Mouse (Mus musculus) layer of hippocampus, adult 9-10 months (tissue): ENCODE results near the gene Zbtb24.

ENCODE experiments used
- DNase-seq: peaks from one replicate; pipeline ENCODE4 v3.0.0; 2022; ENCODE audit warnings: low spot score

The Zbtb24 gene

DNA sequence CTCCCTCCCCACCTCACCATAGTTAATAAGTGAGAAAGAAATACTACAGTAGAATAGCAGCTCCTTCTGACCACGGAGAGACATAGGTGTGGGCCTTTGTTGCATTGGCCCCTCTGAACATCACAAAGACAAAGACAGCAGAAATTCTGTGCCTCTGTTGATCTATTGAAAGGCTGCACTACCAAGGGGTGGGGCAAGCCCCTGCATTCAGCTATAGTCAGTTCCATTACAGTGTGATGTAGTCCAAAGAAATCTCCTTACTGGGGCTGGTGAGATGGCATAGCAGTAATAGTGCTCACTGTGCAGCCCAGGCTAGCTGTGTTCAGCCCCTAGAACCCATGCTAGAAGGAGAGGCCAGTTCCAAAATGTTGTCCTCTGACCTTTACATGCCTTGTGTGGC is 54.8 kb downstream of the Zbtb24 start:
- DNase-seq, result no peak

DNA sequence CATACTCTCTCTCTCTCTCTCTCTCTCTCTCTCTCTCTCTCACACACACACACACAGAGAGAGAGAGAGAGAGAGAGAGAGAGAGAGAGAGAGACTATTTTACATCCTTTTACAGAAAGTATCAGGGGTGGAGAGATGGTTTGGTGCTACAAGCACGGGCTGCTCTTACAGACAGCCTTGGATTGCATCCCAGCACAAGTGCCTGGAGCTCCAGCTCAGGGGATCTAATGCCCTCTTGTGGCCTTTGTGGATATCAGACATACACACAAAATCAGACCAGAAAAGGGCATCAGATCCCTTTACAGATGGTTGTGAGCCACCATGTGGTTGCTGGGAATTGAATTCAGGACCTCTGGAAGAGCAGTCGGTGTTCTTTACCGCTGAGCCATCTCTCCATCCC is 55.3 kb downstream of the Zbtb24 start:
- DNase-seq, result peak; percentile 53

DNA sequence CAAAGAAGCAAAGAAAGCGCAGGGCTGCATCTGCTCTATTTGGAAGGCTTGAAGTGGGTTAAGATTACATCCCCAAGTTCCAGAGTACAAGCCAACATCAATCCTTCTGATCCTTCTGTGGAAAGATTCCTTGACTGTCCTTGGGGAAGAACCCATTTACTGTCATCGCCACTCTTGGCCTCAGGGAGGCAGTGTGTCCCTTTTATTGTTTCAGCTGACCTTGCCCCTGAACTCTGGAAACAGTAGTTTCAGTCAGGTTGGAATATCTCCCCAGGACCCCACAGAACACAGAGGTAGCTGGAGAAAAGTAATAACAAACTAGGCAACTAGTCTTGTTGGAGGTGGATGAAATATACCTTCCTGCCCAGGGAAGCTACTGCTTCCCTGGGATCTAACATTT is 59.0 kb downstream of the Zbtb24 start:
- no peak for DNase-seq

DNA sequence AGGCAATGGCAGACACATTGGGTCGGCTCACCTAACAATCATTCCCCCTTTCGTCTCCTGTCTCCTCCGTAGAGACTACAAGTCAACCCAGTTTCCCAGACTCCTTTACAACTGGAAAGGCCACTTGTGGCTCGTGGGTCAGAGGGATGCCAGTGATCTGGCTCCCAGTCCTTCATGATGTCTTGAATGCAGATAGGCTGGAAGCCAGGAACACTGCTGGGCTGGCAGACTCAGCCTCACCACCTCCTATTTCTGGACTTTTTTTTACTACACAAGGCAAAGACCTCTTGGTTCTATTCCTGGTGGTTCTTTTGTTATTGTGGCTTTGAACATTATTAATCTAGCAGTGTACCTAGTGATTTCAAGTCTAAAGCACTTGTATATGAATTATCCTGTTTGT is 64.1 kb downstream of the Zbtb24 start:
- DNase-seq, result no peak

DNA sequence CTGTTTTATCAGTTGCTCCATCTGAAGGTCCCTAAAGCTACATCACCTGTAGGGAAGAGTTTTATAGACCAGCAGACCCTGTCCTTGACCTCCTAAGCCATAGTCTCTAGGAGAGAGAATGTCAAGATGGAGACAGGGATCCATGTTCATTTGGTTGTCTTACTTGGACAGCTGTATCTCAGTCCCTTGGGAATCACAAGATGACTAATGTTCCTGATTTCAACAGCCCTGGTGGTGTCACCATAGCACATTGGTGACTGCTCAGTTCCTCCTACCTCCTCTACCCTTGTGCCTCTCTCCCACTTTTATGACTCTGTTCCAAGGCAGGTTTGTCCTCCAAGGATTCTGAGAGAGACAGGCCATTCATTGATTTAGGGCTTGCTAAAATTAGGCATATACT is 64.7 kb downstream of the Zbtb24 start:
- no peak for DNase-seq
